Mouse (Mus musculus): Measurements from ENCODE around the gene Tmem199. TPM values are rescaled to one million over a fixed set of nuclear protein-coding genes. Genes with fewer than 3 reads are reported as not detected.

The Tmem199 gene
- polyA plus RNA-seq, 1 experiment from 2014 or later, result 39.8 TPM

GRCm38 (mm10) chr11:78547718-78548460, 35.9 kb upstream of the Tmem199 start:
- no peak overlapping the region for H3K4me2 ChIP-seq (ENCODE audit: low read depth, low read length)
- ATAC-seq (ENCODE audit: low read depth) (no peak), DNase-seq (ENCODE audit: low spot score) (no peak)
- H3K9ac ChIP-seq (ENCODE audit: low read depth, low read length), result no peak overlapping the region
- H3K4me3 ChIP-seq (ENCODE audit: low read depth, low read length), result no peak overlapping the region
- H3K4me1 ChIP-seq (ENCODE audit: control insufficient read depth, insufficient read depth, low read length), result peaks cover 13% of the 10 kb centered on the region
- H3K36me3 ChIP-seq (ENCODE audit: control insufficient read depth, insufficient read depth, low read length), result peaks cover 20% of the 10 kb centered on the region
- H3K27ac ChIP-seq (replicated peaks; ENCODE audit: low read depth, low read length), result no peak overlapping the region
- 89% methylated on average over 2 of the region's 2 CpGs for WGBS
- H3K9me3 ChIP-seq (ENCODE audit: control insufficient read depth, low read length), result no peaks in the 10 kb centered on the region
- no peaks in the 10 kb centered on the region for H3K27me3 ChIP-seq (replicated peaks; ENCODE audit: control insufficient read depth, insufficient read depth, low read length)

DNA sequence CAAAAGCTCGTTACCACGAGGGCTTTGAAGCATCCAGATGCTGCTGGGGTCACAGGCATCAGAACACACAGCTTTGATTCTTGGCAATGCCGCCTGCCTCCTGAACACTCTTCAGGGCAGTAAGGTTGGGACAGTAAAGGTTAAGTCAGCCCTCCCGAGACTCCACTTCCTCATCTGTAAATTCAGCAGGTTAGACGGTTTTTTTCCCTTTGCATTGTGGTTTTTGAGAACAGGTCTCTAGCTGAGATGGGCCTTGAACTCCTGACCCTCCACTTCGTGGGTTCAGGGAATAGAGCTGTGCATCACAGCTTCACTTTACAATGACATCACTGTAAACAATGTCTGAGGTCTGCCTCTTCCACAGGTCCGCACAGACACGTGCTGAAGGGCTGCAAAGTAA, 33.2 kb upstream of the Tmem199 start:
- Histone ChIP-seq H3K4me3 (ENCODE audit: low read depth, low read length) (no peak overlapping the region), H3K4me1 (ENCODE audit: control insufficient read depth, insufficient read depth, low read length) (peaks cover 13% of the 10 kb centered on the region), H3K27me3 (replicated peaks; ENCODE audit: control insufficient read depth, insufficient read depth, low read length) (no peaks in the 10 kb centered on the region), H3K9ac (ENCODE audit: low read depth, low read length) (no peak overlapping the region), H3K9me3 (ENCODE audit: control insufficient read depth, low read length) (no peaks in the 10 kb centered on the region), H3K27ac (replicated peaks; ENCODE audit: low read depth, low read length) (no peak overlapping the region), H3K36me3 (ENCODE audit: control insufficient read depth, insufficient read depth, low read length) (peaks cover 40% of the 10 kb centered on the region), H3K4me2 (ENCODE audit: low read depth, low read length) (no peak overlapping the region)
- ATAC-seq (ENCODE audit: low read depth) (no peak), DNase-seq (ENCODE audit: low spot score) (no peak)
- WGBS, result 66% methylated on average over 8 of the region's 8 CpGs

GRCm38 (mm10) chr11:78544449-78545111, 32.6 kb upstream of the Tmem199 start:
- WGBS, result 92% methylated on average over 7 of the region's 7 CpGs
- H3K4me1 ChIP-seq (ENCODE audit: control insufficient read depth, insufficient read depth, low read length), result peaks cover 10% of the 10 kb centered on the region
- H3K9ac ChIP-seq (ENCODE audit: low read depth, low read length), result no peak overlapping the region
- H3K9me3 ChIP-seq (ENCODE audit: control insufficient read depth, low read length), result no peaks in the 10 kb centered on the region
- no peak for ATAC-seq (ENCODE audit: low read depth)
- peaks cover 46% of the 10 kb centered on the region for H3K36me3 ChIP-seq (ENCODE audit: control insufficient read depth, insufficient read depth, low read length)
- no peak overlapping the region for H3K4me2 ChIP-seq (ENCODE audit: low read depth, low read length)
- no peak overlapping the region for H3K27ac ChIP-seq (replicated peaks; ENCODE audit: low read depth, low read length)
- no peaks in the 10 kb centered on the region for H3K27me3 ChIP-seq (replicated peaks; ENCODE audit: control insufficient read depth, insufficient read depth, low read length)
- no peak overlapping the region for H3K4me3 ChIP-seq (ENCODE audit: low read depth, low read length)
- no peak for DNase-seq (ENCODE audit: low spot score)

GRCm38 (mm10) chr11:78540358-78540757, 28.4 kb upstream of the Tmem199 start:
- 85% methylated on average over 3 of the region's 3 CpGs for WGBS
- no peak overlapping the region for H3K27ac ChIP-seq (replicated peaks; ENCODE audit: low read depth, low read length)
- DNase-seq (ENCODE audit: low spot score) (peak; percentile 31), ATAC-seq (ENCODE audit: low read depth) (no peak)
- H3K9me3 ChIP-seq (ENCODE audit: control insufficient read depth, low read length), result no peaks in the 10 kb centered on the region
- peaks cover 6% of the 10 kb centered on the region; the same call in 1 of the 2 replicates for H3K4me1 ChIP-seq (ENCODE audit: control insufficient read depth, insufficient read depth, low read length)
- no peak overlapping the region for H3K4me2 ChIP-seq (ENCODE audit: low read depth, low read length)
- H3K4me3 ChIP-seq (ENCODE audit: low read depth, low read length), result no peak overlapping the region
- peaks cover 59% of the 10 kb centered on the region for H3K36me3 ChIP-seq (ENCODE audit: control insufficient read depth, insufficient read depth, low read length)
- H3K9ac ChIP-seq (ENCODE audit: low read depth, low read length), result no peak overlapping the region
- H3K27me3 ChIP-seq (replicated peaks; ENCODE audit: control insufficient read depth, insufficient read depth, low read length), result no peaks in the 10 kb centered on the region

DNA sequence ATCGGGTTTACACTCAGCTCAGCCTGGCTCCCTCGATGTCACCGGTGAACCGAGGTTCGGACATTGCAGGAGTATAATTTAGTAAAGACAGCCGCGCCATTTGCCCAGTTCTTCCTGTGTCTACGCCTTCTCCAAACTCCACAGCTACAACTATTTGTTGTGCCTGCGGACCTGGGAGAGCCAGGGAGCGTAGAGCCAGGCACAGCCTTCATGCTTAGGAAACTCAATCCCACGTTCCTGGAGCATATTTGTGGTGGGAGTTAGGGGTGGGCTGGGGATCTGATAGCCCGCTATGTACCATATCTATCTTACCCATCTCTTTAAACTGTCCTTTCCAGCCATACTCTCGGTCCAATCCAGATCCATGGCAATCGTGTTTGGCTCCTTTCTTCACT, 24.7 kb upstream of the Tmem199 start:
- DNase-seq (ENCODE audit: low spot score) (peak; percentile 20), ATAC-seq (ENCODE audit: low read depth) (no peak)
- no peaks in the 10 kb centered on the region for H3K9me3 ChIP-seq (ENCODE audit: control insufficient read depth, low read length)
- H3K4me3 ChIP-seq (ENCODE audit: low read depth, low read length), result peak overlapping the region; percentile 73
- H3K27ac ChIP-seq (replicated peaks; ENCODE audit: low read depth, low read length), result peak overlapping the region; percentile 91
- H3K36me3 ChIP-seq (ENCODE audit: control insufficient read depth, insufficient read depth, low read length), result peaks cover 38% of the 10 kb centered on the region
- peaks cover 16% of the 10 kb centered on the region for H3K4me1 ChIP-seq (ENCODE audit: control insufficient read depth, insufficient read depth, low read length)
- peak overlapping the region; percentile 83 for H3K9ac ChIP-seq (ENCODE audit: low read depth, low read length)
- H3K4me2 ChIP-seq (ENCODE audit: low read depth, low read length), result peak overlapping the region; percentile 84
- under 1% methylated on average over 14 of the region's 14 CpGs for WGBS
- H3K27me3 ChIP-seq (replicated peaks; ENCODE audit: control insufficient read depth, insufficient read depth, low read length), result no peaks in the 10 kb centered on the region

- no peaks in the 10 kb centered on the region for H3K9me3 ChIP-seq (ENCODE audit: control insufficient read depth, low read length)
- peak within 1 kb of the TSS; percentile 84 for H3K4me2 ChIP-seq (ENCODE audit: low read depth, low read length)
- H3K9ac ChIP-seq (ENCODE audit: low read depth, low read length), result peak within 1 kb of the TSS; percentile 83
- H3K27ac ChIP-seq (replicated peaks; ENCODE audit: low read depth, low read length), result peak within 1 kb of the TSS; percentile 95
- H3K4me3 ChIP-seq (ENCODE audit: low read depth, low read length), result peak within 1 kb of the TSS; percentile 73
- WGBS, result under 1% methylated on average over 47 of the region's 52 CpGs
- DNase-seq (ENCODE audit: low spot score) (peak; percentile 100), ATAC-seq (ENCODE audit: low read depth) (peak; percentile 99)
- H3K36me3 ChIP-seq (ENCODE audit: control insufficient read depth, insufficient read depth, low read length), result peaks cover 35% of the 10 kb centered on the region
- H3K4me1 ChIP-seq (ENCODE audit: control insufficient read depth, insufficient read depth, low read length), result peaks cover 16% of the 10 kb centered on the region
- H3K27me3 ChIP-seq (replicated peaks; ENCODE audit: control insufficient read depth, insufficient read depth, low read length), result no peaks in the 10 kb centered on the region
Measured at GRCm38 (mm10) chr11:78536080-78536689, 24.2 kb upstream of the Tmem199 start, which contains the start of the genes Tnfaip1 and Ift20. TSS of gene Tnfaip1 (minus strand) at chr11:78536332. TSS of gene Ift20 (plus strand) at chr11:78536361.

GRCm38 (mm10) chr11:78535376-78536079, 23.6 kb upstream of the Tmem199 start:
- under 1% methylated on average over 22 of the region's 23 CpGs for WGBS
- ATAC-seq (ENCODE audit: low read depth), result peak; percentile 61
- Histone ChIP-seq H3K27me3 (replicated peaks; ENCODE audit: control insufficient read depth, insufficient read depth, low read length) (no peaks in the 10 kb centered on the region), H3K9ac (ENCODE audit: low read depth, low read length) (peak overlapping the region; percentile 83), H3K4me2 (ENCODE audit: low read depth, low read length) (peak overlapping the region; percentile 75), H3K36me3 (ENCODE audit: control insufficient read depth, insufficient read depth, low read length) (peaks cover 35% of the 10 kb centered on the region), H3K27ac (replicated peaks; ENCODE audit: low read depth, low read length) (peak overlapping the region; percentile 95), H3K9me3 (ENCODE audit: control insufficient read depth, low read length) (no peaks in the 10 kb centered on the region), H3K4me1 (ENCODE audit: control insufficient read depth, insufficient read depth, low read length) (peaks cover 16% of the 10 kb centered on the region), H3K4me3 (ENCODE audit: low read depth, low read length) (peak overlapping the region; percentile 73)
- DNase-seq (ENCODE audit: low spot score), result peak; percentile 88

- H3K4me2 ChIP-seq (ENCODE audit: low read depth, low read length), result peak overlapping the region; percentile 75
- H3K27ac ChIP-seq (replicated peaks; ENCODE audit: low read depth, low read length), result no peak overlapping the region
- no peak for DNase-seq (ENCODE audit: low spot score)
- peak overlapping the region; percentile 73 for H3K4me3 ChIP-seq (ENCODE audit: low read depth, low read length)
- WGBS, result 86% methylated on average over 4 of the region's 4 CpGs
- no peak for ATAC-seq (ENCODE audit: low read depth)
- no peaks in the 10 kb centered on the region for H3K27me3 ChIP-seq (replicated peaks; ENCODE audit: control insufficient read depth, insufficient read depth, low read length)
- H3K4me1 ChIP-seq (ENCODE audit: control insufficient read depth, insufficient read depth, low read length), result peaks cover 16% of the 10 kb centered on the region
- no peak overlapping the region for H3K9ac ChIP-seq (ENCODE audit: low read depth, low read length)
- peaks cover 35% of the 10 kb centered on the region for H3K36me3 ChIP-seq (ENCODE audit: control insufficient read depth, insufficient read depth, low read length)
- H3K9me3 ChIP-seq (ENCODE audit: control insufficient read depth, low read length), result no peaks in the 10 kb centered on the region
Measured at GRCm38 (mm10) chr11:78534516-78534915, 22.5 kb upstream of the Tmem199 start.
